Mouse (Mus musculus): ENCODE measurements at regions not wholly inside any gene's neighbourhood (a gene's known extent, or its start where the extent isn't known, plus 50 kb on each side); places are given as distances from the start of the nearest gene placed in this dataset.

- TF ChIP-seq CHD2 (IDR thresholded peaks at IDR 0.05; ENCODE audit: low read length) (no peak), ZMIZ1 (IDR thresholded peaks at IDR 0.05; ENCODE audit: low read depth, low read length) (no peak), BHLHE40 (IDR thresholded peaks at IDR 0.05; ENCODE audit: low read depth, low read length) (no peak), SMC3 (IDR thresholded peaks at IDR 0.05; ENCODE audit: low read depth, low read length) (no peak)
Observed at GRCm38 (mm10) chr1:75869414-75869813, 323.3 kb downstream of the Slc4a3 start.

Data from CH12.LX (cell line).